Mouse (Mus musculus) heart, embryonic 12.5 days (tissue): Measurements from ENCODE around the gene Gpc6. TPM values are rescaled to one million over a fixed set of nuclear protein-coding genes. Genes with fewer than 3 reads are reported as not detected.

Source experiments
- ATAC-seq: fragments of 200-750 bp; cut with Nextera tagmentation; 2 replicates; pipeline ENCODE4 v1.8.0; 2017; ENCODE audit warnings: moderate TSS enrichment, moderate library complexity; ENCODE audit not compliant: insufficient number of reproducible peaks, low FRiP score
- H3K27ac ChIP-seq: fragments of 300-500 bp; sonication (generic); 2 replicates; pipeline ENCODE4 v1.5.1; 2016; ENCODE audit warnings: mild to moderate bottlenecking, moderate library complexity; ENCODE audit not compliant: poor library complexity, severe bottlenecking
- H3K27me3 ChIP-seq: fragments of 300-500 bp; sonication (generic); replicated peaks from 2 replicates; pipeline ENCODE4 v1.6.1; 2016; ENCODE audit warnings: mild to moderate bottlenecking, moderate library complexity
- H3K36me3 ChIP-seq: fragments of 300-500 bp; sonication (generic); 2 replicates; pipeline ENCODE4 v1.6.1; 2016; ENCODE audit warnings: mild to moderate bottlenecking, moderate library complexity
- H3K4me1 ChIP-seq: fragments of 300-500 bp; sonication (generic); replicated peaks from 2 replicates; pipeline ENCODE4 v1.6.1; 2016; ENCODE audit warnings: mild to moderate bottlenecking
- H3K4me2 ChIP-seq: fragments of 300-500 bp; sonication (generic); 2 replicates; pipeline ENCODE4 v1.6.1; 2016; ENCODE audit warnings: mild to moderate bottlenecking, moderate library complexity
- H3K4me3 ChIP-seq: fragments of 300-500 bp; sonication (generic); 2 replicates; pipeline ENCODE4 v1.5.1; 2016; ENCODE audit warnings: mild to moderate bottlenecking
- H3K9ac ChIP-seq: fragments of 300-500 bp; sonication (generic); 2 replicates; pipeline ENCODE4 v1.6.1; 2016; ENCODE audit warnings: mild to moderate bottlenecking, moderate library complexity
- H3K9me3 ChIP-seq: fragments of 300-500 bp; sonication (generic); replicated peaks from 2 replicates; pipeline ENCODE4 v1.6.1; 2016; ENCODE audit warnings: mild to moderate bottlenecking, moderate library complexity
- WGBS: fragments of 180-500 bp; shearing (Covaris S2); methylation state at CpG from one replicate; pipeline ENCODE4 v1.1.7; 2016; 5-methylcytosine and 5-hydroxymethylcytosine counted together
- polyA plus RNA-seq: library from polyadenylated mRNA; unstranded; fragments of >200 nt; fragmentation: Nextera tagmentation; extraction: Ambion mirVana; gene quantifications from 2 replicates; pipeline ENCODE4 v1.2.1, GENCODE M21; 2016

Gene Gpc6
- polyA plus RNA-seq, 1 experiment from 2014 or later: 15.9 TPM

DNA sequence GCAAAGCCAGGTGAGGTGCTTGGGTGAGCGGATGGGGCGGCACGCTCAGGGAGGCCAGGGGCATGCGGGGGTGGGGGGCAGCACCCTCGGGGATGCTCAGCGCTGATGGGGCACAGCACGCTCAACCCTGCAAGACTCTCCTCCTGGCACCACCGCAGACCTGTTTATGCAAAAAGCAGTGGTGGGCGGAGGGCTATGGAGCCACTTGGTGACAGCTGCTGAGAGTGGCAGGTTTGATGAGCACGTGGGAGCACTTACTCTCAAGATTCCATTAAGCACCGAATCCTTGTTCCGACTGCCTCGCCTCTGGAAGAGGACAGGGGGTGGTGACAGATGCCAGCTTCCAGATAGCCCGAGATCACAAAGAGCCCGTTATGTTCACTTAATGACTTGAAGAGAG lies 1026.2 kb downstream of the Gpc6 start:
- Histone ChIP-seq H3K9me3 (peaks cover 11% of the 10 kb centered on the region), H3K4me2 (peak overlapping the region; percentile 34), H3K9ac (no peak overlapping the region), H3K4me3 (no peak overlapping the region), H3K27me3 (peaks cover 88% of the 10 kb centered on the region), H3K36me3 (no peaks in the 10 kb centered on the region), H3K4me1 (peaks cover 6% of the 10 kb centered on the region; the same call in 1 of the 2 replicates), H3K27ac (no peak overlapping the region)
- peak; percentile 65 for ATAC-seq
- WGBS: 37% methylated on average over 15 of the region's 15 CpGs

DNA sequence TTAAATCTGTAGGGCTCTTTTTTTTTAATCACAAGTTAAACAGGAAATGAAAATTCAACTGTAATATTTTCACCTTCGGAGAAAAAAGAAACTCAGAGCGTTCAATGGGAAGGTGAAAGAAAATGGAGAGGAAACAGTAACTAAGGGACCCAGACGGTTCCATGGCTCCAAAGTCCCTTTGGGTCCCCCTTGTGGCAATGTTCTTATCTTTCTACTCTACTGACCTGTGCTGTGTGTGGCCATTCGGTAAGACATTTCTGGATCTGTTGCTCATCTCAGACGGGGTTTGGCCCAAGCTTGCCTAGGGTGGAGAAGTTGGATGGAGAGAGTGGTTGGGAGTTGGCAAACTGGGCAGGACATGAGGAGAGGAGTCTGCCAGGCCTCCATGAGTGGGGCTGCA lies 1026.6 kb downstream of the Gpc6 start:
- Histone ChIP-seq H3K4me3 (no peak overlapping the region), H3K9me3 (peaks cover 10% of the 10 kb centered on the region), H3K36me3 (no peaks in the 10 kb centered on the region), H3K9ac (no peak overlapping the region), H3K4me1 (peaks cover 6% of the 10 kb centered on the region; the same call in 1 of the 2 replicates), H3K4me2 (no peak overlapping the region), H3K27me3 (peaks cover 88% of the 10 kb centered on the region), H3K27ac (no peak overlapping the region)
- WGBS: 33% methylated on average over 5 of the region's 5 CpGs
- ATAC-seq: 0 out of 2 replicates have a peak, but pooled peaks have one; percentile 18

DNA sequence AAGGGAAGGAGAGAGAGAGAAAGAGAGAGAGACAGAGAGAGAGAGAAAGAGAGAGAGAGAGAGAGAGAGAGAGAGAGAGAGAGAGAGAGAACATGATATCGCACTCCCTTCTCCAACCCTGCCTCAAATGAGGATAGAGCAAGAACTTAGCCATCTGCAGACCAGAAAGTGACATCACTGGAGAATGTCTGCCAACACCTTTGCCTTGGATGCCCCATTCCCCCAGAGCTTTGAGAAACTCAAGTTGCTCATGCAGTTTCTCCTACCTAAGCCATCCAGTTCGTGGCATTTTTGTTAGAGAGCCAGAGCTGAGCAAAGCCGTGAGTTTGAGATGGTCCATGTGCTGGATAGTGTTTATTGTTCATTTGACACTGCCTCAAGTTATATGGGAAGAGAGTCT lies 1030.9 kb downstream of the Gpc6 start:
- Histone ChIP-seq H3K27ac (no peak overlapping the region), H3K4me3 (no peak overlapping the region)

DNA sequence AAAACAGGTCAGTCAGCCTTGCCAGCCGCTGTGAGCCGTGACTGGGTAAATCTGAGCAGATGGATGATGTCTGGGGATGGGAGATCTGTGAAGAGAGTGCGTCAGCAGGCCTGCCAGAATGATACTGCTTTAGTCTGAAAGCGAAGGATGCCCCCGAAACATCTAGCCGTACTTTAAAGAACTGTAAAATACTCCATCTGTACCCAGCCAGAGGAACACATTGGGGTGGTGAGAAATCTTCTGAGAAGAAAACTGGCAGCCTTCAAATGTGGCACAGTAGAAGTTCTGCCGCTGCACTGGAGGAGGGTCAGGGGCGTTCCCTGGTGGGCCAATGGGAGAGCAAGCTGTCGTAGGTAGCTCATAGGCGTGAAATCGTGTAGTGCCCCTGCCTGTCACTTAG lies 1033.3 kb downstream of the Gpc6 start:
- Histone ChIP-seq H3K4me3 (no peak overlapping the region), H3K4me1 (no peaks in the 10 kb centered on the region), H3K9me3 (no peaks in the 10 kb centered on the region), H3K36me3 (no peaks in the 10 kb centered on the region), H3K4me2 (no peak overlapping the region), H3K27me3 (peaks cover 95% of the 10 kb centered on the region), H3K9ac (no peak overlapping the region), H3K27ac (no peak overlapping the region)
- WGBS: 80% methylated on average over 11 of the region's 11 CpGs
- ATAC-seq: no peak

More for the DNA sequence above, 1030.9 kb downstream of the Gpc6 start:
- Histone ChIP-seq H3K9me3 (no peaks in the 10 kb centered on the region), H3K27me3 (peaks cover 88% of the 10 kb centered on the region), H3K36me3 (no peaks in the 10 kb centered on the region), H3K4me1 (peaks cover 5% of the 10 kb centered on the region; the same call in 1 of the 2 replicates), H3K9ac (no peak overlapping the region), H3K4me2 (no peak overlapping the region)
- 38% methylated on average over 3 of the region's 3 CpGs for WGBS
- ATAC-seq: no peak

DNA sequence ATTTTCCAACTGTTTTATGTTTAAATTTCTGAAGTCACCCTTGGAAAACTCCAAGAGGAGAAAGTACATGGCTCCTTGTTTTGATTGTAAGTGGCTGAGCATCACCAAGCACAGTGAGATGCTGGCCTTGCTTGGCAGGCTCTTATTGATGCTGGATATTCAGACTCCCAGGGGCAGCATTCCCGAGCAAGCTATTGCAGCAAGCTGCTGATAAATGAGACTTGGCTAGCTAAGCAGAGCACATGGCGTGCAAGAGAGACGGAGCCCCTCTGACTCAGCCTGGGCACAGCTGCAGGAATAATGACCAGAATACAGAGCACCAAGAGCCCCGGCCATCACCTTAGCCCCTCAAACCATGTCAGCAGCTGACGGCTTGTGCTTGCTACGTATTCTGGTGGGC lies 1036.2 kb downstream of the Gpc6 start:
- 62% methylated on average over 6 of the region's 6 CpGs for WGBS
- H3K27me3 ChIP-seq: peaks cover 96% of the 10 kb centered on the region
- no peak overlapping the region for H3K4me2 ChIP-seq
- no peak overlapping the region for H3K9ac ChIP-seq
- H3K36me3 ChIP-seq: no peaks in the 10 kb centered on the region
- no peak overlapping the region for H3K27ac ChIP-seq
- no peak overlapping the region for H3K4me3 ChIP-seq
- ATAC-seq: no peak
- H3K9me3 ChIP-seq: no peaks in the 10 kb centered on the region
- no peaks in the 10 kb centered on the region for H3K4me1 ChIP-seq

DNA sequence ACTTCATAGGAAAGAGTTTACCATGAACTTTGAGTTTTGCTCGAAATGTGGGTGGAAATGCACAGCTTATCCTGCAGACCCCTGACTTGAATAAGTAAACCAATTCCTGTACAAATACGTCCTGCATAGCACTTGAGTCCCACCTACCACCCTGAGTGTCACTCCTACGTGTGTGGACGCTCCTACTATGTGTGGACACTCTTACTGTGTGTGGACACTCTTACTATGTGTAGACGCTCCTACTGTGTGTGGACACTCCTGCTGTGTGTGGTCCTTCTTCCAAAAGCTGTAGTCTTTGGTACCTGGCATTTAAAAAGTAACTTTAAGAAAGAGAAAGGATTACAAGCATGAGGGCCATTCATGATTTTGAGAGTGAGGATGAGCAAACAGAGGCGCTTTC lies 1036.7 kb downstream of the Gpc6 start:
- no peaks in the 10 kb centered on the region for H3K9me3 ChIP-seq
- peaks cover 94% of the 10 kb centered on the region for H3K27me3 ChIP-seq
- no peaks in the 10 kb centered on the region for H3K4me1 ChIP-seq
- H3K9ac ChIP-seq: no peak overlapping the region
- no peak overlapping the region for H3K4me2 ChIP-seq
- no peak overlapping the region for H3K4me3 ChIP-seq
- WGBS: 78% methylated on average over 6 of the region's 6 CpGs
- no peak overlapping the region for H3K27ac ChIP-seq
- H3K36me3 ChIP-seq: no peaks in the 10 kb centered on the region
- ATAC-seq: no peak

DNA sequence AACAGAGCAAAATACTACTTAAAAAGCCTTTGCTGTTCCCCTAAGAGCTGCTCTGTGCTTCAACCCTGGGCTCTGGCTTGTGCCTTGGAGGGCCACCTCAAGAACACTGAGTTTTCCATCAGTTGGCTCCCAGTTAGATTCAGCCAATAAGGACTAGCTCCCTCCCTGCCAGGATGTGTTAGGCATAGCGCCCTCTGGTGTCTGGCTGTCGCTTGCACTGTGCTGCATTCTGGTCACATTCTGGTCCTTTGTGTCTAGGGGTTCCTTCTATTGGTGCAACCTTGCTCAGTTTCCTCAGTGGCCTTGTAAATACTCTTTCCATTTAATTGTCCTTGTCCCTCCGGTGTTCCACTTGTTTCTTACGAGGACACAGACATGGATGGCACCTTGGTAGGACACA lies 1037.3 kb downstream of the Gpc6 start:
- H3K4me2 ChIP-seq: no peak overlapping the region
- no peaks in the 10 kb centered on the region for H3K9me3 ChIP-seq
- 53% methylated on average over 4 of the region's 4 CpGs for WGBS
- no peaks in the 10 kb centered on the region for H3K4me1 ChIP-seq
- no peak overlapping the region for H3K4me3 ChIP-seq
- ATAC-seq: no peak
- no peak overlapping the region for H3K9ac ChIP-seq
- H3K27ac ChIP-seq: no peak overlapping the region
- H3K27me3 ChIP-seq: peaks cover 90% of the 10 kb centered on the region
- H3K36me3 ChIP-seq: no peaks in the 10 kb centered on the region

DNA sequence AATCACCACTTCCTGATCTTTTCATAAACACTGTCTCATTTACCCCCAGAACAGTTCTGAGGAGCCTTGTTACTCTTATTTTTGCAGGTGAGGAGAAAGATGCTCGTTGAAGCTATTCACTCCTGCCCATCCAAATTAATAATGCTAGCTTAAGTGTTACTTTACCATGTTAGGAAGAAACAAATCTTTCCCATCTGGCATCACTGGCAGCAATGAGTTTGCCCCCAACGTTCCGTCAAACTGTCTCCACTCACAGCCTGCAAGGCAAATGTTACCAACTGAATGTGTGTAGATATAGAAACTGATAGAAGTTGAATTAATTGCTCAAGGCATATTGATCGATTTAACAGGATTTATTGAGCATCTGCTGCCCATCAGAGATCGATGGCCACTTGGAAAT lies 1047.5 kb downstream of the Gpc6 start:
- H3K4me2 ChIP-seq: no peak overlapping the region
- H3K9me3 ChIP-seq: no peaks in the 10 kb centered on the region
- no peaks in the 10 kb centered on the region for H3K4me1 ChIP-seq
- H3K36me3 ChIP-seq: no peaks in the 10 kb centered on the region
- no peak for ATAC-seq
- H3K4me3 ChIP-seq: no peak overlapping the region
- no peak overlapping the region for H3K9ac ChIP-seq
- H3K27ac ChIP-seq: no peak overlapping the region
- 83% methylated on average over 5 of the region's 5 CpGs for WGBS
- H3K27me3 ChIP-seq: peaks cover 70% of the 10 kb centered on the region

DNA sequence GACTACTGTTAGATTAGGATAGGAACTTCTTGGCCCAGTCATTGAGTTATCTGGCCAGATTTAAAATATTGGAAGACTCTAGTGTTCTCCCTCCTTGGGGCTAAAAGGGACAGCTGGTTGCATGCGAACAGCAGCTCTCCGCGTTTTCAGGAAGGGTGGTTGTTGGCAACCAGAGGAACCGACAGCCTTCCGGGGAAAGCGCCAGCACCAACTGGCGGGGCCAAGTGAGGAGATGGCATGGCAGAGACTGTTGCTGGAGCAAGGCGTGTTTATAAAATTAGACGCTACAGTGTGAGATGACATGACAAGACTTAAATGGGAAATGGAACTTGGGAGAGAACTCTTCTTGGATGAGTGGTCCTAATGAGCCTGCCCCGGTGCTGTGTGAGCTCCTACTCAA lies 1056.4 kb downstream of the Gpc6 start:
- Histone ChIP-seq H3K4me2 (no peak overlapping the region), H3K36me3 (no peaks in the 10 kb centered on the region), H3K4me3 (no peak overlapping the region), H3K27me3 (peaks cover 72% of the 10 kb centered on the region), H3K9me3 (peaks cover 2% of the 10 kb centered on the region; the same call in 1 of the 2 replicates), H3K4me1 (no peaks in the 10 kb centered on the region), H3K27ac (no peak overlapping the region), H3K9ac (no peak overlapping the region)
- WGBS: 92% methylated on average over 10 of the region's 10 CpGs
- ATAC-seq: no peak

DNA sequence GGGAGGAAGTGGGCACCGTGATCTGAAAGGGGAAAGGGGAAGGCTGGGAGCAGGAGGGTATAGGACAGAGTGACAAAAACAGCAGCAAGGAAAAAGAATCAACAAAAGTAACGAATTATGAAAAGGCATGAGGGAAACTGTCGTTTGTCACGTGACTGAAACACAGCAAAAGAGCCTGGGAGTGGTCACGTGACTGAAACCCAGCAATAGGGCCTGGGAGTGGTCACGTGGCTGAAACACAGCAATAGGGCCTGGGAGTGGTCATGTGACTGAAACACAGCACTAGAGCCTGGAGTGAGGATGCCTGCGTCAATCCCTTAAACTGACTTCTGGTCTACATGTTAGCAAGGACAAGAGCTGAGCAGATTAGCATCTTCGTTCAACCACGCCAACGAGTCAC lies 1063.3 kb downstream of the Gpc6 start:
- 79% methylated on average over 10 of the region's 10 CpGs for WGBS
- Histone ChIP-seq H3K4me2 (no peak overlapping the region), H3K4me1 (no peaks in the 10 kb centered on the region), H3K9me3 (no peaks in the 10 kb centered on the region), H3K27me3 (peaks cover 92% of the 10 kb centered on the region), H3K4me3 (no peak overlapping the region), H3K36me3 (no peaks in the 10 kb centered on the region), H3K9ac (no peak overlapping the region), H3K27ac (no peak overlapping the region)
- no peak for ATAC-seq

DNA sequence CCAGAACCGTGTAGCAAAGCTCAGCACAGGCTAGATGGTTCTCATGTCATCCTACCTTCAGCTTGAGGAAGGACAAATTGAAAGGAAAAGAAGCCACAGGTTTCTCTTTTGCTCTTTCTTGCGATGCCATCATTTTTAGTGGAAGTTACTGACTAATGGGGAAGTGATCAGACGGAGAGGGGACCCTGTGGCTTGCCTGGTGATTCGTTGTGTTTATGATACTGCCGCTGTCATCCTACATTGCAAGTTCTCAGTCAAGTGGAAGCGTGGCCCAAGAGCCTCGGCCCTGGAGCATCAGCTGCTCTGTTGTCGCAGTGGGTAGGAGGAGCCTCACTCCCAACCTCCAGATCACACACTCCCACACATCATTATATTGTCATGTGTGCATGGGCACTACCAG lies 1065.1 kb downstream of the Gpc6 start:
- ATAC-seq: no peak
- Histone ChIP-seq H3K27me3 (peaks cover 88% of the 10 kb centered on the region), H3K4me1 (no peaks in the 10 kb centered on the region), H3K9ac (no peak overlapping the region), H3K4me3 (no peak overlapping the region), H3K9me3 (0 out of 2 replicates have a peak, but pooled peaks cover under 1% of the 10 kb centered on the region), H3K36me3 (no peaks in the 10 kb centered on the region), H3K4me2 (no peak overlapping the region), H3K27ac (no peak overlapping the region)
- 76% methylated on average over 8 of the region's 8 CpGs for WGBS

DNA sequence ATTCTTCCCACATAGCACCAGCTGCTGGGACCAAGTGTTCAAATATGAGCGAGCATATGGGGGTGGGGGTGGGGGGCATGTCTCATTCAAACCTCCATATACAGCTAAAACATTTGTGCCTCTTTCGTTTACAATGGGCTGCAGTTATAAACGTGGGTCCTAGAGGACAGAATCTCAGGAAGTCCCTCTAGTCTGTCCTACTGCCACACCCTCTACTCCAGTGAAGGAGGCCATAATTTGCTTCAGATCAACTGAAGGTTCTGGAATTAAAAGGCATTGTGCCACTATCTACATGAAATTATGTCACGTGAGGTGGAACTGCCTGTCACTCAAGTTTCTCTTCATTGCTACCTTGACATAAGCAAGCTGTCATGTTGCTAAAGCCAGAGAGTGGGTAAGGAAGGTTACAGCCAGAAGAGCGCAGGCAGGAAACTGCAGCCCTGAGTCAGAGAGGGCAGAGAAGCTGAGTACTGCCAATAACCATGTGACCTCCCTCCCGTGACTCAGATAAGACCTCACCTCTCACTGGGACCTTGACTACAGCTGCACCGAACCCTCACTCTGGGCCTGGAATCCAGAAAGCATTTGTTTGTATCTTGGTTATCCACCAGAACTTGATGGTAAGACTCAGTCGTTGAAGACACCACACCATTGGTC lies 1067.6 kb downstream of the Gpc6 start:
- Histone ChIP-seq H3K4me3 (no peak overlapping the region), H3K9me3 (0 out of 2 replicates have a peak, but pooled peaks cover 4% of the 10 kb centered on the region), H3K27ac (no peak overlapping the region), H3K27me3 (peaks cover 79% of the 10 kb centered on the region), H3K9ac (no peak overlapping the region), H3K36me3 (no peaks in the 10 kb centered on the region), H3K4me2 (no peak overlapping the region), H3K4me1 (no peaks in the 10 kb centered on the region)
- 50% methylated on average over 8 of the region's 8 CpGs for WGBS
- ATAC-seq: no peak
